Mouse (Mus musculus) layer of hippocampus, adult 9-11 months (tissue): ENCODE results near the gene Asgr2.
"Not testable (repeated sequence)": the region's sequence is repeated elsewhere in the genome, so short reads cannot be mapped to it uniquely, and the experiment has no call there.

Source experiments
- DNase-seq: peaks from one replicate; pipeline ENCODE4 v3.0.0; 2022

Gene Asgr2

GRCm38 (mm10) chr11:70091986-70092783 is at the start of gene Asgr2:
Gene Asgr2, plus strand, starts transcription at chr11:70092644.
- peak; percentile 62 for DNase-seq

- DNase-seq = no peak
Observed at GRCm38 (mm10) chr11:70043665-70044064, 48.8 kb upstream of the Asgr2 start.

GRCm38 (mm10) chr11:70045435-70045834 is 47.0 kb upstream of the Asgr2 start:
- no peak for DNase-seq

DNA sequence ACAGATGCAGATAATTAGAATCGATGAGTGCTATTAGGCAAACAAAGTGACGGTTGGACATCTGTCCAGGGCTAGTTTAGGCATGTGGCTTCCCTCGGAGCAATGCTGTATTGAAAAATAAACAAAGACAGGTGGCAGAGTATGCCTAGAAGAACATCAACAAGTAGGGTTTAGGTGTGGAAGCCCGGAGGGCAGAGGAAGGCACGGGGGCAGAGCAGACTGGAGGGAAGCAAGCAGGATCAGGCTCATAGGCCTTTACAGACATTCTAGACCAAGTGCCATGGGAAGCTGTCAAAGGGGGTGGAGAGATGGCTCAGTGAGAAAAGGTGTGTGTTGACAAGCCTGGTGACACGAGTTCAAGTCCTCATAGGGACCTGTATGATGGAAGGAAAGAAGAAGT is 43.1 kb upstream of the Asgr2 start:
- no peak for DNase-seq

DNA sequence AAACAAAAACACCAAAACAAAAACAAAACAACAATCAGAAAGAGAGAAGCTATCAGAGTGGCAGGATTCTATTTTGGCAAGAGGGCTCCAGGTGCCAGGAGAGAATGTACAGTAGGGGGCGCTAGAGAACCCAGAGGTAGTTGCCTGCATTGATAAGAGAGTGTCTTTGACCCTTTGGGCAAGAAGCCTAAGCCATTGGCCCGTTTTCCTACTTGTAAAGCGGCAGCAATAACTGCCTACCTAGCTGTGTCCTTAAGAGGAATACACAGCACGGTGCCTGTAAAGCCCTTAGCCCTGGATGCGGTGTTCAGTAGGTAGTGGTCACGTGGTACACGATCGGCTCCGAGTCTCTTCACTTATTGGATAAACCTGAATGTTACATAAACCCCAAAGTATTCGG is 42.6 kb upstream of the Asgr2 start:
- DNase-seq = no peak

DNA sequence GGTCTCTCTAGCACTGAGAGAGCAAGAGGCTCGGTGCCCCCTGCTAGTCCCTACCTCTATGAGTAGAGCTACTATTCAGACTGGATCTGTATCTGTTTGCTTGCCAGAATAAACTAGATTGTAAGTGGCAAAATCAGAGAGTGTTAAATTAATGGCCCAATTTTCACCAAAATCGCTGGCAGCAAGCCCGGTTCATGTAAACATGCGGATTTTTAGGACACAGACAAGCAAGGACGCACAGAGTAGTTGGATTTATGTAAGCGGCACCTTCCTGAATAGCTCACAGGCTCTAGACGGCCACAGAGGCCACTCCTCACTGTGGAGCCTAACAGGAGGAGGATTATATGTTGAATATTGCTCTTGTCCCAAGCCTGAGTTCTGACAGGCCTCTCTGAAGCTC is 39.3 kb upstream of the Asgr2 start:
- DNase-seq = no peak

- DNase-seq = no peak
Observed at GRCm38 (mm10) chr11:70053898-70054570, 38.4 kb upstream of the Asgr2 start, which contains the start of gene Asgr1. Gene Asgr1, plus strand, starts transcription at chr11:70054085.

DNA sequence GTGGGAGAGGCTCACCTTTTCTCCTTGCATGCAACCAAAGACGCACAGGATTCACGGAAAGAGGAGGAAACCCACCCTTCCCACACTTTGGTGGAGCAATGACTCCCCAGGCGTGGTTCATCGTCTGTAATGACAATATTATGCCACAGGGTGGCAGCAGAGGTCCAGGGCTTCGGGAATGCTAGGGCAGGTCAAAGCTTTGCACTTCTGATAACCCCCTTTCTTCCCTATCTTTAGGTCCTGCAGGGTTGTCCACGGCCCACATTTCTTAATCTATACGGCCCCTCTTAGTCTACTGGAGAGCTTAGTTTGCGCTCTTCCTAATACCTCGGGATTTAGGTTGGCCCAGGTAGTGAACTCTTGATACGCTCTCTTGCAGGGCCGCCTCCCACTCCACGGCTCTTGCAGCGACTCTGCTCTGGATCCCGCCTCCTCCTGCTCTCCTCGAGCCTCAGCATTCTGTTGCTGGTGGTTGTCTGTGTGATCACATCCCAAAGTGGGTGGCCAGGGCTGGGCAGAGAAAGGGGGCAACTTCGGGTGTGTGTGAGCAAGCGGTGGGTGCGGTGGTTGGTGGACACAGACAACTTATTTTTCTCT is 36.7 kb upstream of the Asgr2 start:
- no peak for DNase-seq

DNA sequence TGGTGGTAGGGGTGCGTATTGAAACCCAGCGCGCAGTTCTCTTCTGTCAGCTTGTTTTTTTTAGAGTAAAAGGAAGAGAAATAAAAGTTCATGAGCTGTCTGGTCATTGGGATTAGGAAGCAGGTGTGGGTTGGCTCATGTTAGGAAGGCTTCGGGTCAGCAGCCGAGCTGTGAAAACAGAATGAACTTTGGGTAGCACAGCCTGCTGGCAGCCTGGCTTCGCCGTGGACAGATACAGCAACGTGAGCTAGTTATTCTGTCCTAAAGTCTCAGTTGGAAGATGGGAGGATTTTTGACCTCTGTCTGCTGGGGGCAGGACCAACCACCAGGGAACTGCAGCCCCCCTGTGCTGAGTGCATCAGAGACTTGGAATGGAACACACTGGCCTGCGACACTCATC is 34.6 kb upstream of the Asgr2 start:
- DNase-seq = no peak

GRCm38 (mm10) chr11:70059930-70060329 is 32.5 kb upstream of the Asgr2 start:
- no peak for DNase-seq

GRCm38 (mm10) chr11:70063053-70063452 is 29.4 kb upstream of the Asgr2 start:
- no peak for DNase-seq

GRCm38 (mm10) chr11:70066701-70067100 is 25.7 kb upstream of the Asgr2 start:
- no peak for DNase-seq

- no peak for DNase-seq
Observed at GRCm38 (mm10) chr11:70068245-70068644, 24.2 kb upstream of the Asgr2 start.

GRCm38 (mm10) chr11:70070057-70070456 is 22.4 kb upstream of the Asgr2 start:
- DNase-seq = no peak

DNA sequence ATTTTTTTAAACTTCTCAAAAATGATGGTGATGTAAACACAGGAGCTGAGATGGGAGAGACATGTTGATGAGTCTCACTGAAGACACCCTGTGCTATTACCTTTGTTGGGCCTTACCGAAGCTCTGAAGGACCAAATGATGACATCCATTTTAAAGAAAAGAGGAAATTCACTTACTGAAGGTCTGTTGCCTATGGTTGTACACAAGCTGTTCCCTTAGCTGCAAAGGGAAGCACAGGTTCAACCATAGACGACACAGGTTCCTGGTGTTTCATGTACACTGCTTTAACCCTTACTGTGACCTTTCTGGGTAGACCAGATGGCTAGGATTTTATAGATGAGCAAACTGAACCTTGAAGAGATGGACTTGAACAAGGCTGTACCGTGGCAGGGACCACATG is 21.8 kb upstream of the Asgr2 start:
- not testable (repeated sequence) for DNase-seq

GRCm38 (mm10) chr11:70074379-70075071 is 17.9 kb upstream of the Asgr2 start:
- DNase-seq = peak; percentile 59

DNA sequence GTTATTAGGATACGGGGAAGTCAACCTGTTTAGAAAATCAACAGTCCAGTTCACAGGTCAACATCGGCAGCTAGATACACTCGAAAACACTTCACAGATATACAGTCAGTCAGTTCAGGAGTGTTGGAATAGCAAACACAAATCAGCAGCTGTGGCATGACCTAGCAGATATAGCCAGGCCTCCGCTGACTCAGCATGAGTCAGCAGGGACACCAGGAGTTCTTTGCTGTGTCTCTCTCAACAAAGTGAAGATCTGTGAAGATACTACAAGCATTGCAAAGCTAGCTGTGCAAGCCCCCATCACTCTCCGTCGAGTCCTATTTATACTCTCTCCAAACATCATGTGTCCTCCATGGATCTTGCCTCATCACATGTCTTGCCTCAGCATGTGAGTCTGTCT is 16.9 kb upstream of the Asgr2 start:
- DNase-seq = no peak

DNA sequence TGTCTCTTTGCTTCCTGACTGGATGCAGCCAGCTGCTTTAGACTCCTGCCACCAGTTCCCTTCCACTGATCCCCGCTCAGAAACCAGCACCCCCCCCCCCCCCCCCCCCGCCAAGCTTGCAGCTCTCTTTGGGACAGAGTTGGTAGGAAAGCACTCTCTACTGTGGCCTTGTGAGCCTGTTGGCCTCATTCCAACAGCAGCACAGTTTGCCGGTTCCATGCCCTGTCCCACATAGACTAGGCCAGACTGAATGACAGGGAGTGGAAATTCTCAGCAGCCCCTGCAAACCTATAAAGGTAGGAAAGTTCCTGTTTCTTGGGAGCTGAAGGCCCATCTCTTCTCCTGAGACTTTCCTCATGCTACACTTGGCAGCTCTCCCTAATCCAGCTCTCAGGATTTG is 15.0 kb upstream of the Asgr2 start:
- DNase-seq = no peak

GRCm38 (mm10) chr11:70079175-70079574 is 13.3 kb upstream of the Asgr2 start:
- no peak for DNase-seq

DNA sequence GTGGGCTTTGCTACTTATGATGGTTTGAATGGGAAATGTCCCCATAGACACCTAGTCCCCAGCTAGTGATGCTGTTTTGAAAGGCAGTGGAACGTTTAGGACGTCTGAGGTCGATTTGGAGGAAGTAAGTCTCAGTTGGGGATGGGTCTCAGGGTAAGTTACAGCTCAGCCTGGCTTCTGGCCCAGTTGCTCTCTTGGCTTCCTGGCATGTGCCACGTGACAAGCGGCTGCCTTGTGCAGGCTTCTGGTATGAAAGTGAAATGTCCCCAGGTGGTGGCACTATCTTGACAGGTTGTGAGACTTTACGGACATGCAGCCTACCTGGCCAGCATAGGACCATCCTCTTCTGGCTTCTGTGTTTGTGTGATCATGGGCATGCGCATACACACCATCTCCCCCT is 12.5 kb upstream of the Asgr2 start:
- peak; percentile 25 for DNase-seq

DNA sequence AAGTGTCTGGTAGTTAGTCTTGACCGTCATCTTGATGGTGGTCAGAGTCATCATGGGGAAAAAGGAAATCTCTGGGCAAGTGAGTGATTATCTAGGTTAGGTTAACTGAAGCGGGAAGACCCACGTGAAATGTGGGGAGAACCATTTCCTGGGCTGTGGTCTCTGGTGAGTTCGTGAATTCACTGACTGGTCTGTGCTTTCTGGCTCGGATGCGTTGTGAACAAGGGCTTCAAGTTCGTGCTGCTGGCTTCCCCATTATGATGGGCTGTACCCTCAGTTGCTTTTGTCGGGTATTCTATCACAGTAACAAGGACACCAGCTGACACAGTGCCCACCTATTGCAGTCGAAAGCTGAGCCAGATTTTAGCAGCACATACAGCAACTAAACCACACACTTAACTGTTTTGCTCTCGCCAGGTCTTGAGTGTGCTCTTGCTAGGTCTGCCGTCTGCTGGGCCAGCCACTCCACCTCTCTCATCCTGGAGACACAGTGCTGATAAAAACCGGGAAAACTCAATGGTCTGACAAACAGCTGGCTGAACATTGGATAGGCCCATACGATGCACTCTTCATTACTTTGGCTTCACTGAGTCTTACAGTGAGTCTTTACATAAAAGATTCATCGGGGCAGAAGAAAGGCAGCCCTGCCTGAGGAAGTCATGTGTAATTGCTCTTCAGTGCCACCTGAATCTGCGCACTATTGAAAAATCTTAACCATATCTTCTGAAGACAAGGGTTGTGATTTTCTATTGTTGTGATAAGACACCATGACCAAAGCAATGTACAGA is 11.4 kb upstream of the Asgr2 start:
- no peak for DNase-seq

DNA sequence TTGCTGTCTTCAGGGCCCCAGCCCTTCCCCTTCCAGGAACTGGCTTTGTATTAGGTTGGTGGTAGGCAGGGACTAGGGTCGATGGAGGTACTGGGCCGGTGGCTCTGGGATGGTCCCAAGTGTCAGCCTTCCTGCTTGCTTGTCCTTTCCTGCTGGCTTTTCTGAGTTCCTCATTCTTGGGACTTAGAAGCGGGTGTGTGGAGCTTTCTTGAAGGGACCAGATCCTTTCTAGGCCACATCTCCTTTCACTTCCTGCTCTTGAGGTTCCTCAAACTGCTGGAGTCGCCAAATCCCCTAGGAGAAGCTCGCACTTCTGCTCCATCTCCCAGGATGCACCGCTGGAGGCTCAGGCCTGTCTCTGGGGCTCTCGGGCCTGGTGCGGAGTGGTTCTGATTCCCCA is 7.9 kb upstream of the Asgr2 start:
- DNase-seq = peak; percentile 45

GRCm38 (mm10) chr11:70097396-70097795 is 5.0 kb downstream of the Asgr2 start:
- no peak for DNase-seq
